Mouse (Mus musculus) CH12.LX (cell line): ENCODE data around the gene Lbhd1. TPM values are rescaled to one million over a fixed set of nuclear protein-coding genes. Genes with fewer than 3 reads are reported as not detected.
A peak's percentile ranks its signal among the peaks of the same experiment; 100 is the strongest.

Experiments used
- DNase-seq: peaks from one replicate; pipeline ENCODE4 v3.0.0-alpha.2; 2013; ENCODE audit errors: extremely low read depth
- H3K27ac ChIP-seq: 2 replicates; pipeline ENCODE4 v1.5.1; 2012; ENCODE audit warnings: low read depth, mild to moderate bottlenecking, control low read depth, moderate library complexity; ENCODE audit not compliant: insufficient read depth
- H3K27me3 ChIP-seq: replicated peaks from 2 replicates; pipeline ENCODE3; 2012; ENCODE audit warnings: inconsistent platforms
- H3K36me3 ChIP-seq, 2 experiments: replicated peaks in 1 of 2; 2 replicates each; pipeline versions ENCODE3 to v1.6.1; 2012; ENCODE audit warnings: inconsistent platforms in 1 of 2, low read length in 1 of 2, mild to moderate bottlenecking in 1 of 2, mixed read lengths in 1 of 2, moderate library complexity in 1 of 2; ENCODE audit not compliant: control insufficient read depth in 1 of 2, insufficient read depth in 1 of 2
- H3K4me1 ChIP-seq, 2 experiments: 2 replicates each; pipeline ENCODE4 v1.6.1; 2012; ENCODE audit warnings: inconsistent platforms in 1 of 2, moderate library complexity in 1 of 2; ENCODE audit not compliant: insufficient read depth in 2 of 2, control insufficient read depth in 1 of 2
- H3K4me2 ChIP-seq: 2 replicates; pipeline ENCODE4 v1.6.1; 2012; ENCODE audit warnings: low read depth, mild to moderate bottlenecking, control low read depth; ENCODE audit not compliant: poor library complexity, insufficient read depth, severe bottlenecking
- H3K4me3 ChIP-seq, 3 experiments: fragments of 150-350 bp in 1 of 3; sonication (generic) in 1 of 3; replicated peaks in 1 of 3; 2 replicates each; pipeline versions ENCODE3 to v1.5.1; 2011 to 2012; ENCODE audit warnings: low read depth in 2 of 3, low read length in 2 of 3, mild to moderate bottlenecking in 2 of 3, moderate library complexity in 2 of 3, control low read depth in 1 of 3, improper control_type of control experiment in 1 of 3, inconsistent platforms in 1 of 3, mixed read lengths in 1 of 3; ENCODE audit not compliant: poor library complexity in 1 of 3
- H3K79me2 ChIP-seq: replicated peaks from 2 replicates; pipeline ENCODE4 v1.6.1; 2012; ENCODE audit warnings: mild to moderate bottlenecking, moderate library complexity; ENCODE audit not compliant: control insufficient read depth, poor library complexity, insufficient read depth, severe bottlenecking; ENCODE audit errors: extremely low read depth
- H3K9ac ChIP-seq: 2 replicates; pipeline ENCODE4 v1.6.1; 2012; ENCODE audit warnings: low read depth, mild to moderate bottlenecking, control low read depth, moderate library complexity; ENCODE audit not compliant: insufficient read depth
- H3K9me3 ChIP-seq: replicated peaks from 2 replicates; pipeline ENCODE3; 2012; ENCODE audit warnings: low read length, inconsistent platforms, mixed read lengths
- BHLHE40 ChIP-seq: IDR thresholded peaks from 2 replicates; pipeline ENCODE4 v1.6.1; 2011; ENCODE audit warnings: mild to moderate bottlenecking, low read depth, low read length, improper control_type of control experiment
- CTCF ChIP-seq, 2 experiments: IDR thresholded peaks in 1 of 2; conservative IDR thresholded peaks in 1 of 2; 2 replicates each; pipeline ENCODE4 v1.5.1; 2011 to 2012; ENCODE audit warnings: low read depth in 2 of 2, low read length in 2 of 2, improper control_type of control experiment in 1 of 2, inconsistent platforms in 1 of 2, mild to moderate bottlenecking in 1 of 2, moderate library complexity in 1 of 2
- E2F4 ChIP-seq: IDR thresholded peaks from 2 replicates; pipeline ENCODE4 v1.6.1; 2011; ENCODE audit warnings: low read depth, low read length, improper control_type of control experiment; ENCODE audit not compliant: insufficient replicate concordance
- ELF1 ChIP-seq: IDR thresholded peaks from 2 replicates; pipeline ENCODE4 v1.6.1; 2014; ENCODE audit warnings: low read depth, mild to moderate bottlenecking, inconsistent platforms, low read length, improper control_type of control experiment
- ETS1 ChIP-seq: conservative IDR thresholded peaks from 2 replicates; pipeline ENCODE4 v1.6.1; 2012; ENCODE audit warnings: low read depth, mild to moderate bottlenecking, inconsistent platforms, low read length, improper control_type of control experiment, moderate library complexity
- GABPA ChIP-seq: IDR thresholded peaks from 2 replicates; pipeline ENCODE4 v1.6.1; 2012; ENCODE audit warnings: low read depth, low read length, improper control_type of control experiment, inconsistent platforms; ENCODE audit not compliant: insufficient replicate concordance
- HCFC1 ChIP-seq: IDR thresholded peaks from 2 replicates; pipeline ENCODE4 v1.6.1; 2012; ENCODE audit warnings: low read depth, mild to moderate bottlenecking, inconsistent platforms, low read length, improper control_type of control experiment
- IRF4 ChIP-seq: IDR thresholded peaks from 2 replicates; pipeline ENCODE4 v1.6.1; 2014; ENCODE audit warnings: low read depth, mild to moderate bottlenecking, inconsistent platforms, low read length, improper control_type of control experiment
- JUN ChIP-seq: IDR thresholded peaks from 2 replicates; pipeline ENCODE4 v1.6.1; 2011; ENCODE audit warnings: low read depth, mild to moderate bottlenecking, low read length, improper control_type of control experiment, moderate library complexity; ENCODE audit not compliant: insufficient read depth
- JUND ChIP-seq: conservative IDR thresholded peaks from 2 replicates; pipeline ENCODE4 v1.6.1; 2011; ENCODE audit warnings: low read depth, low read length, improper control_type of control experiment
- KAT2A ChIP-seq: IDR thresholded peaks from 2 replicates; pipeline ENCODE4 v1.6.1; 2012; ENCODE audit warnings: low read length, improper control_type of control experiment, inconsistent platforms; ENCODE audit not compliant: insufficient replicate concordance
- MAX ChIP-seq: IDR thresholded peaks from 2 replicates; pipeline ENCODE4 v1.6.1; 2011; ENCODE audit warnings: low read length, improper control_type of control experiment
- MAZ ChIP-seq: IDR thresholded peaks from 2 replicates; pipeline ENCODE4 v1.6.1; 2012; ENCODE audit warnings: low read depth, mild to moderate bottlenecking, inconsistent platforms, low read length, improper control_type of control experiment, moderate library complexity
- MEF2A ChIP-seq: IDR thresholded peaks from 2 replicates; pipeline ENCODE4 v1.6.1; 2014; ENCODE audit warnings: low read depth, mild to moderate bottlenecking, inconsistent platforms, low read length, improper control_type of control experiment, borderline replicate concordance
- MXI1 ChIP-seq: IDR thresholded peaks from 2 replicates; pipeline ENCODE4 v1.6.1; 2011; ENCODE audit warnings: mild to moderate bottlenecking, low read depth, low read length, improper control_type of control experiment
- MYC ChIP-seq: IDR thresholded peaks from 2 replicates; pipeline ENCODE4 v1.6.1; 2011; ENCODE audit warnings: low read depth, mild to moderate bottlenecking, improper control_type of control experiment, low read length
- NELFE ChIP-seq: IDR thresholded peaks from 2 replicates; pipeline ENCODE4 v1.6.1; 2011; ENCODE audit warnings: low read depth, low read length, improper control_type of control experiment
- PAX5 ChIP-seq: IDR thresholded peaks from 2 replicates; pipeline ENCODE4 v1.6.1; 2012; ENCODE audit warnings: low read length, inconsistent platforms, mixed read lengths
- POLR2A ChIP-seq: IDR thresholded peaks from 2 replicates; pipeline ENCODE4 v1.6.1; 2011; ENCODE audit warnings: low read depth, mild to moderate bottlenecking, improper control_type of control experiment, low read length
- POLR2AphosphoS2 ChIP-seq: IDR thresholded peaks from 2 replicates; pipeline ENCODE4 v1.6.1; 2011; ENCODE audit warnings: low read depth, low read length, improper control_type of control experiment
- RCOR1 ChIP-seq: conservative IDR thresholded peaks from 2 replicates; pipeline ENCODE4 v1.6.1; 2012; ENCODE audit warnings: low read depth, mild to moderate bottlenecking, inconsistent platforms, low read length, improper control_type of control experiment
- SIN3A ChIP-seq: IDR thresholded peaks from 2 replicates; pipeline ENCODE4 v1.6.1; 2012; ENCODE audit warnings: low read length, improper control_type of control experiment, inconsistent platforms
- TCF12 ChIP-seq: IDR thresholded peaks from 2 replicates; pipeline ENCODE4 v1.6.1; 2014; ENCODE audit warnings: low read depth, mild to moderate bottlenecking, inconsistent platforms, low read length, improper control_type of control experiment
- UBTF ChIP-seq: IDR thresholded peaks from 2 replicates; pipeline ENCODE4 v1.6.1; 2012; ENCODE audit warnings: low read depth, mild to moderate bottlenecking, inconsistent platforms, low read length, improper control_type of control experiment, moderate library complexity
- USF1 ChIP-seq: IDR thresholded peaks from 2 replicates; pipeline ENCODE4 v1.6.1; 2014; ENCODE audit warnings: low read depth, mild to moderate bottlenecking, inconsistent platforms, low read length, improper control_type of control experiment
- USF2 ChIP-seq: conservative IDR thresholded peaks from 2 replicates; pipeline ENCODE4 v1.6.1; 2011; ENCODE audit warnings: low read depth, low read length, improper control_type of control experiment
- ZC3H11A ChIP-seq: IDR thresholded peaks from 2 replicates; pipeline ENCODE4 v1.6.1; 2012; ENCODE audit warnings: low read depth, mild to moderate bottlenecking, inconsistent platforms, low read length, improper control_type of control experiment
- ZKSCAN1 ChIP-seq: IDR thresholded peaks from 2 replicates; pipeline ENCODE4 v1.6.1; 2012; ENCODE audit warnings: low read depth, inconsistent platforms, low read length, improper control_type of control experiment, borderline replicate concordance
- ZMIZ1 ChIP-seq: IDR thresholded peaks from 2 replicates; pipeline ENCODE4 v1.6.1; 2012; ENCODE audit warnings: low read depth, mild to moderate bottlenecking, inconsistent platforms, low read length, improper control_type of control experiment
- ZNF384 ChIP-seq: IDR thresholded peaks from 2 replicates; pipeline ENCODE4 v1.6.1; 2012; ENCODE audit warnings: low read depth, low read length, improper control_type of control experiment, inconsistent platforms
- dilution Hi-C: fragments of 300-500 bp; cut with MboI; formaldehyde crosslinking; loops from 2 replicates; pipeline ENCODE4 v1.14.3; 2020; ENCODE audit warnings: low sequenced_read_pairs; ENCODE audit not compliant: extremely low pct_unique_long_range_greater_than_20kb, extremely low pct_ligation_motif_present
- in situ Hi-C: fragments of 300-500 bp; cut with MboI; formaldehyde crosslinking; loops from 3 replicates; pipeline ENCODE4 v1.14.3; 2019; ENCODE audit warnings: low sequenced_read_pairs, low pct_ligation_motif_present, low pct_unique_long_range_greater_than_20kb, mixed read lengths
- polyA plus RNA-seq: library from polyadenylated mRNA; unstranded; fragments of >175 nt; gene quantifications from 2 replicates; pipeline ENCODE4 v1.2.1, GENCODE M21; 2012; ENCODE audit warnings: low read depth; ENCODE audit not compliant: insufficient read length
- total RNA-seq, 2 experiments: library from RNA; depleted of rRNA; stranded (reverse); fragments of 300-350 nt in 1 of 2; fragments of >200 nt in 1 of 2; gene quantifications; 2 replicates each; pipeline ENCODE4 v1.2.3; 2012 to 2014

Gene Lbhd1
- total and polyA plus RNA-seq, 3 experiments = 7.5 to 50.4 (median 15.6) TPM

DNA sequence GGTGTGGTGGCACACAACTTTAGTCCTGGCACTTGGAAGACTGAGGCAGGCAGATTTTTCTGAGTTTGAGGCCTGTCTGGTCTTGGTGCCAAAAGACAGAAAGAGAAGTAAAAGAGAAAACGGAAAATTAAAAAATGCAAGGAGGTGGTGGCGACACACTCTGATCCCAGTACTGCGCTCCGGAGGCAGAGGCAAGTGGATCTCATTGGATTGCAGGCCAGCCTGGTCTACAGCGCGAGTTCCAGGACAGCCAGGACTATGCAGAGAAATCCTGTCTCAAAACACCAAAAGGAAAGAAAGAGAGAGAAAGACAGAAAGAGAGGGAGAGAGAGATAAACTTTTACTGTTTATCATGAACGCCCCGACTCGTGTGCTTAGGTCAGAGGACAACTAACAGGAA is 12.7 kb upstream of the Lbhd1 start:
- peak overlapping the region; percentile 92 for H3K4me2 ChIP-seq
- peaks cover 19% of the 10 kb centered on the region for H3K79me2 ChIP-seq
- peaks cover 2 to 16% of the 10 kb centered on the region in 2 experiments; a peak in 2 of 4 replicates for H3K4me1 ChIP-seq
- H3K27me3 ChIP-seq = no peaks in the 10 kb centered on the region
- in situ Hi-C loops (no loop called here), dilution Hi-C loops (no loop called here)
- no peak for DNase-seq
- TF ChIP-seq JUND (no peak), JUN (no peak), USF1 (no peak)
- H3K9ac ChIP-seq = peak overlapping the region; percentile 95
- peak overlapping the region; percentile 73 to 97 (median 87) for H3K4me3 ChIP-seq
- H3K27ac ChIP-seq = no peak overlapping the region
- peaks cover 21 to 31% of the 10 kb centered on the region in 2 experiments for H3K36me3 ChIP-seq
- no peaks in the 10 kb centered on the region for H3K9me3 ChIP-seq

GRCm38 (mm10) chr19:8871267-8872186 is 12.0 kb upstream of the Lbhd1 start, which contains the start of gene Ubxn1:
Gene Ubxn1 (plus strand): TSS chr19:8871496.
- Histone ChIP-seq H3K27ac (peak within 1 kb of the TSS; percentile 52), H3K27me3 (no peaks in the 10 kb centered on the region), H3K9ac (peak within 1 kb of the TSS; percentile 95), H3K36me3 (peaks cover 21 to 36% of the 10 kb centered on the region in 2 experiments), H3K79me2 (peaks cover 19% of the 10 kb centered on the region), H3K9me3 (no peaks in the 10 kb centered on the region), H3K4me1 (peaks cover 2 to 16% of the 10 kb centered on the region in 2 experiments; a peak in 2 of 4 replicates), H3K4me3 (peak within 1 kb of the TSS; percentile 84 to 97 (median 87)), H3K4me2 (peak within 1 kb of the TSS; percentile 92)
- in situ Hi-C loops = no loop called here
- dilution Hi-C loops = no loop called here
- peak; percentile 98 for DNase-seq
- peak; percentile 70 for TF ChIP-seq POLR2A
- TF ChIP-seq MEF2A = peak; percentile 36; the same call in 1 of the 2 replicates
- TF ChIP-seq TCF12 = peak; percentile 66; the same call in 1 of the 2 replicates
- peak; percentile 72; the same call in 1 of the 2 replicates for TF ChIP-seq IRF4
- TF ChIP-seq POLR2AphosphoS2 = no peak
- no peak for TF ChIP-seq ETS1
- peak; percentile 97 for TF ChIP-seq HCFC1
- no peak for TF ChIP-seq ZC3H11A
- TF ChIP-seq KAT2A = peak; percentile 92; the same call in 1 of the 2 replicates
- 0 out of 2 replicates have a peak, but pooled peaks have one; percentile 22 for TF ChIP-seq ZMIZ1
- peak; percentile 99 for TF ChIP-seq SIN3A
- TF ChIP-seq ELF1 = peak; percentile 99
- TF ChIP-seq GABPA = no peak; the same call in 1 of the 2 replicates
- peak; percentile 88 for TF ChIP-seq BHLHE40
- TF ChIP-seq MAX = peak; percentile 98
- peak; percentile 96 for TF ChIP-seq MAZ
- peak; percentile 69; the same call in 1 of the 2 replicates for TF ChIP-seq NELFE
- no peak for TF ChIP-seq CTCF (conservative IDR thresholded peaks at IDR 0.05 in 1 of 2, IDR thresholded peaks at IDR 0.05 in 1 of 2; ENCODE audit: low read depth in 2 of 2, low read length in 2 of 2)
- no peak for TF ChIP-seq UBTF
- TF ChIP-seq E2F4 = no peak
- TF ChIP-seq MYC = peak; percentile 48; the same call in 1 of the 2 replicates
- TF ChIP-seq PAX5 = no peak
- TF ChIP-seq USF2 = peak; percentile 98
- TF ChIP-seq USF1 = peak; percentile 100
- no peak for TF ChIP-seq ZNF384
- peak; percentile 83; the same call in 1 of the 2 replicates for TF ChIP-seq MXI1
- TF ChIP-seq RCOR1 = no peak
- TF ChIP-seq ZKSCAN1 = no peak
